Mouse (Mus musculus) activated CD4-positive, CD25-positive, alpha-beta regulatory T cell, adult 4 months (primary cell): Measurements from ENCODE around the gene Tmem82. TPM values are rescaled to one million over a fixed set of nuclear protein-coding genes. Genes with fewer than 3 reads are reported as not detected.

Source experiments
- ATAC-seq: one replicate; pipeline ENCODE4 v1.8.0; 2017
- polyA plus RNA-seq, 2 experiments: library from polyadenylated mRNA; unstranded; fragments of 100-300 nt; shearing (Covaris generic); gene quantifications; one replicate each; pipeline ENCODE4 v1.2.1; 2017

The Tmem82 gene
- under 1 TPM in 1 of 2 experiments, not detected in 1; 0.19 TPM for polyA plus RNA-seq

- ATAC-seq = peak; percentile 76
These were observed at the start of gene Tmem82 for GRCm38 (mm10) chr4:141618565-141619243. Gene Tmem82, minus strand, starts transcription at chr4:141618633.

- no peak for ATAC-seq
These were observed 46.4 kb upstream of the Tmem82 start, which contains the start of gene Plekhm2 for GRCm38 (mm10) chr4:141664799-141665198. Gene Plekhm2, minus strand, starts transcription at chr4:141664899.

GRCm38 (mm10) chr4:141664011-141664745 is 45.7 kb upstream of the Tmem82 start:
- ATAC-seq = peak; percentile 83

GRCm38 (mm10) chr4:141663122-141663931 is 44.9 kb upstream of the Tmem82 start:
- peak; percentile 7 for ATAC-seq

GRCm38 (mm10) chr4:141660884-141661283 is 42.5 kb upstream of the Tmem82 start:
- ATAC-seq = no peak

- ATAC-seq = no peak
These were observed 41.3 kb upstream of the Tmem82 start for GRCm38 (mm10) chr4:141659739-141660138.

- no peak for ATAC-seq
These were observed 40.5 kb upstream of the Tmem82 start for GRCm38 (mm10) chr4:141658846-141659484.

- no peak for ATAC-seq
These were observed 38.5 kb upstream of the Tmem82 start for GRCm38 (mm10) chr4:141656932-141657331.

GRCm38 (mm10) chr4:141655908-141656608 is 37.6 kb upstream of the Tmem82 start:
- ATAC-seq = no peak

GRCm38 (mm10) chr4:141654509-141654908 is 36.1 kb upstream of the Tmem82 start:
- ATAC-seq = no peak

GRCm38 (mm10) chr4:141653813-141654212 is 35.4 kb upstream of the Tmem82 start:
- no peak for ATAC-seq

- no peak for ATAC-seq
These were observed 34.6 kb upstream of the Tmem82 start for GRCm38 (mm10) chr4:141653044-141653443.

GRCm38 (mm10) chr4:141651944-141652343 is 33.5 kb upstream of the Tmem82 start:
- ATAC-seq = no peak

GRCm38 (mm10) chr4:141651286-141651685 is 32.9 kb upstream of the Tmem82 start:
- no peak for ATAC-seq

GRCm38 (mm10) chr4:141649244-141649643 is 30.8 kb upstream of the Tmem82 start:
- ATAC-seq = no peak

GRCm38 (mm10) chr4:141648262-141648661 is 29.8 kb upstream of the Tmem82 start:
- ATAC-seq = no peak

GRCm38 (mm10) chr4:141647187-141647586 is 28.8 kb upstream of the Tmem82 start:
- no peak for ATAC-seq

- ATAC-seq = no peak
These were observed 27.6 kb upstream of the Tmem82 start for GRCm38 (mm10) chr4:141645988-141646387.

GRCm38 (mm10) chr4:141643118-141643855 is 24.9 kb upstream of the Tmem82 start:
- ATAC-seq = no peak

- ATAC-seq = no peak
These were observed 23.8 kb upstream of the Tmem82 start for GRCm38 (mm10) chr4:141641961-141642811.
